Mouse (Mus musculus) gastrocnemius, postnatal 14 days (tissue): Measurements from ENCODE around the gene Cxxc4. TPM values are rescaled to one million over a fixed set of nuclear protein-coding genes. Genes with fewer than 3 reads are reported as not detected.
"Not testable (repeated sequence)": the region's sequence is repeated elsewhere in the genome, so short reads cannot be mapped to it uniquely, and the experiment has no call there.

Source experiments
- DNase-seq: peaks from one replicate; pipeline ENCODE4 v3.0.0; 2021; ENCODE audit warnings: mixed read lengths
- intact Hi-C: fragments of 180-260 bp; cut with DNase I; formaldehyde crosslinking; loops from one replicate; pipeline ENCODE4 v1.15.1; 2025; ENCODE audit warnings: low total_unique reads
- long read RNA-seq, 2 experiments: library from polyadenylated mRNA; stranded (forward); transcript quantifications; one replicate each; pipeline ENCODE4 v2.0.0; 2021
- total RNA-seq, 2 experiments: library from RNA; stranded (reverse); gene quantifications; 2 replicates each; pipeline ENCODE4 v1.2.3; 2021

The Cxxc4 gene
- under 1 TPM; 0.66 to 0.75 TPM for total RNA-seq
- long read RNA-seq, experiment 1: 0 reads
- long read RNA-seq, experiment 2: 0 reads

GRCm38 (mm10) chr3:134236414-134237112, at the start of gene Cxxc4:
Gene Cxxc4, plus strand, starts transcription at chr3:134236484.
- intact Hi-C loops: no loop called here
- DNase-seq: no peak

DNA sequence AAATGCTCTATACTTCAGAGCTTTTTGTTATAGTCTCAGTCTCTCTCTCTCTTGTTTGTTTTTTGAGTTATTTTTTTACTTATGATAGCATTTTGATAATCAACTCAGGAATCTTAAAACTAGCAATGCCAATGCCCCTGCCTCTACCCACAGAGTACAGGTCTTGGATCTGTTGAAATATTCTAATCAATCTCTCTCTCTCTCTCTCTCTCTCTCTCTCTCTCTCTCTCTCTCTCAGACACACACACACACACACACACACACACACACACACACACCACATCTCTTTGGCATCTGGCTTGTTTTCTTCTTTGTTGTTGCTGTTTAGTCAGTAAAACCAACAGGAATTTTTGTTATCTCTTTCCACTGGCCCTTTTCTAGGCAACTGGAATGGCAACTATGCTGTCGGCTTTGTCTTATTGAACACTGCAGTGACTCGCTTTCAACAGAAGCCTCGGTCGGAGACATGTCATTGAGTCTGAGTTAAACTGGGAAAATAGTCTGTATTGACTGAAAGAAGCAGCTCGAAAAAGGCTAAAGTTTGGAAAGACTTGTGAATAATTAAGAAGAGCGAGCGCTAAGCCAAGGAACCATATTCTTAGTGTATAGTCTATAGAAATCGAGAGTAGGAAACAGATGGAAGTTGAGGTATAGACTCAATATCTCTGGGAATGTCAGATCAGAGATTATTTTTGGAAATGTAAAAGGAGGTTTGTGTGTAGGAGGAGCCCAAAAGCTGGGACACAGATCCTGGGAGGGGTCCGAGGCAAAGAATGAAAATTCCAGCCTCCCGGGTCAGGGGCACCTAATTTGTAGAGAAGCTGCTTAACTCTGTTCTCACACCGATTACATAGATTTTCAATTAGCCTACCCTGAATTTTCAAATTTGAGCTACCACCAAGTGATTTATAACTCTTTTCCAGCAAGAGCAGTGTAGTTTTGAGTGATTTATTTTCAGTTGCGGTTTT, 47.0 kb upstream of the Cxxc4 start:
- DNase-seq: no peak
- intact Hi-C loops: no loop called here

GRCm38 (mm10) chr3:134190046-134190445, 46.2 kb upstream of the Cxxc4 start:
- intact Hi-C loops: no loop called here
- DNase-seq: no peak

- DNase-seq: no peak
- intact Hi-C loops: no loop called here
Measured at GRCm38 (mm10) chr3:134199892-134200291, 36.4 kb upstream of the Cxxc4 start.

GRCm38 (mm10) chr3:134206624-134207023, 29.7 kb upstream of the Cxxc4 start:
- intact Hi-C loops: no loop called here
- no peak for DNase-seq

GRCm38 (mm10) chr3:134210950-134211349, 25.3 kb upstream of the Cxxc4 start:
- intact Hi-C loops: no loop called here

GRCm38 (mm10) chr3:134219881-134220280, 16.4 kb upstream of the Cxxc4 start:
- not testable (repeated sequence) for DNase-seq

More at GRCm38 (mm10) chr3:134210950-134211349, 25.3 kb upstream of the Cxxc4 start:
- DNase-seq: no peak

DNA sequence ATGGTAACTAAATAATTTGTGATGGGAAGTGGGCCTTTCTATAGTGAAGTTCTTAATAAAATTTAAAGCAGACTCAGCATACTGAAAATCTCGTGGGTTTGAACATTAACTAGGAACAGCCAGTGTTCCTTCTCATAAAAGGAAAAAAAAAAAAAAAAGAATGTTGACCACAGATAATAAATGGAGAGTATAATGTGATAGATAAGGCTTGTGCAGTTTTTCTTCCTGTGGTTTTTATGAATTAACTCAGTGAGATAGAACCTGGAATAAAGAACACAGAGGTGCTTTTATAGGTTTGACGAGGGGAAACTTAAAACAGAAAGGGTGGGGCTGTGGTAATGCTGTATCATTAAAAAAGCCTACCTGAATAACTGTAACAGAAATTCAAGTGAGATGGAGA, 15.3 kb upstream of the Cxxc4 start:
- intact Hi-C loops: no loop called here
- DNase-seq: no peak

More at GRCm38 (mm10) chr3:134219881-134220280, 16.4 kb upstream of the Cxxc4 start:
- intact Hi-C loops: not testable (repeated sequence)

GRCm38 (mm10) chr3:134222593-134222992, 13.7 kb upstream of the Cxxc4 start:
- intact Hi-C loops: no loop called here

GRCm38 (mm10) chr3:134223956-134224355, 12.3 kb upstream of the Cxxc4 start:
- intact Hi-C loops: no loop called here
- no peak for DNase-seq

More at GRCm38 (mm10) chr3:134222593-134222992, 13.7 kb upstream of the Cxxc4 start:
- no peak for DNase-seq

DNA sequence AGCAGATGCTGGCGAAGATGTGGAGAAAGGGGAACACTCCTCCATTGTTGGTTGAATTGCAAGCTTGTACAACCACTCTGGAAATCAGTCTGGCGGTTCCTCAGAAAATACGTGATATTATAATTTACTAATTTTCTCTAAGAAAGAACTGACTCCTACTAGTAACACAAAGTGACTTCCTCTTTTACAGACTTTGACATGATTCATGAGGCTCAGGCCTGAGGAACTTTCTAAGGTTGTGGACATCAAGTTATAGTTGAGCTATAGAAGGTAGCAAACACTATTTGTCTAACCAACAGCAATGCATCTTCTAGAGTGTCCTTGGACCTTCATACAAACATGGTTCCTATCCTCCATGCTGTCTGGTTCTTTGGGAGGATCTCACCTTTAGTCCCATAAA, 10.4 kb upstream of the Cxxc4 start:
- intact Hi-C loops: no loop called here
- DNase-seq: no peak

DNA sequence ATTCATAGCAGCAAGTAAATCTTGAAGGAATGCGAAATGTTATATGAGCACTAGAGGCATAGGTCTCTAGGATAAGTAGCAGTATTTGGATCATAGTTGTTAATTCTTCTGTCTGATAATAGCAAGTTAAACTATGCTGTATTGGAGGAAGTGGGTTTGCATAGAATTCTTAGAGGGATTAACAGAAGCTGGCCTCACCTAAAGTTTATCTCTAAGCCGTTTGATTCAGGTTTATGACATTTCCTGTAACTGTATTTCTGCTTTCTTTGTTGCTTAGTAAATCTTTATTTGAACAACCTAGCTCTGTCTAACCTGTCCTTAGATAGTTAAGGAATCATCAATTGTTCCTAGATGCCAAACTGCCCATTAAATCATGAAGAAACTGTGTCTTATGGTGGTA, 3.5 kb upstream of the Cxxc4 start:
- intact Hi-C loops: no loop called here
- no peak for DNase-seq

GRCm38 (mm10) chr3:134235491-134236413, 532 bp upstream of the Cxxc4 start:
- intact Hi-C loops: no loop called here
- peak; percentile 48 for DNase-seq

DNA sequence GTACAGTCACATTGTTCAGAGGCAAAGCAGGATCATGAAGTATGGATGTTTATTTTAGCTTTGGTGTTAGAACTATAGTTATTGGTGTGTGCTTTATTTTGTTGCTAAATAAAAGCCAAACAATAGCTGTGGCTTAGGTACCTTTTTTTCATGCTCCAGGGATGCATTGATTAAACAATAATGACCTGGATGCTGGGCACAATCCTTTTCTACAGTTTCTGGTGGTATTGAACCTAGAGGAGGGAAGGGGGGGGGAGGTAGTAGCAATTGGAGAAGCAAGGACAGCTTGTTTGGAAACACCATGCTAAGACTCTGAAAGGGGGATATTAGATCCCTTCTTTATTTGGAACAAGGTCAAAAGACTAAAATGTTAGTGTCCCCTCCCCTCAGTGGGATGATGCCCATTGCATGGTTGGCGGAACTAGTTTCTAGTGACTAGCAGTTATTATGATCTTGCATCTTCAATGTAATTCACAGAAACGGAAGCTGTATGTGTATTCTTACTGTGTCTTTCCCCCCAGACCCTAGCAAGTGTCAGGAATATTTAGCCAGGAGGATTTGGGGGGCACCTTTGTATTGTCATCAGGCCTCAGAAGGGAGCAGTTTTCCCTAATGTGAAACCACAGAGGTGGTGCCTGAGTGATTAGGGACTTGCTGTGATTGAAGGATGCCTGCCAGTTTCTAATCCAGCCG, 975 bp downstream of the Cxxc4 start:
- intact Hi-C loops: no loop called here
- DNase-seq: no peak

GRCm38 (mm10) chr3:134238621-134239310, 2.5 kb downstream of the Cxxc4 start:
- intact Hi-C loops: no loop called here
- no peak for DNase-seq

- intact Hi-C loops: no loop called here
- peak; percentile 23 for DNase-seq
Measured at GRCm38 (mm10) chr3:134239321-134239970, 3.2 kb downstream of the Cxxc4 start.

DNA sequence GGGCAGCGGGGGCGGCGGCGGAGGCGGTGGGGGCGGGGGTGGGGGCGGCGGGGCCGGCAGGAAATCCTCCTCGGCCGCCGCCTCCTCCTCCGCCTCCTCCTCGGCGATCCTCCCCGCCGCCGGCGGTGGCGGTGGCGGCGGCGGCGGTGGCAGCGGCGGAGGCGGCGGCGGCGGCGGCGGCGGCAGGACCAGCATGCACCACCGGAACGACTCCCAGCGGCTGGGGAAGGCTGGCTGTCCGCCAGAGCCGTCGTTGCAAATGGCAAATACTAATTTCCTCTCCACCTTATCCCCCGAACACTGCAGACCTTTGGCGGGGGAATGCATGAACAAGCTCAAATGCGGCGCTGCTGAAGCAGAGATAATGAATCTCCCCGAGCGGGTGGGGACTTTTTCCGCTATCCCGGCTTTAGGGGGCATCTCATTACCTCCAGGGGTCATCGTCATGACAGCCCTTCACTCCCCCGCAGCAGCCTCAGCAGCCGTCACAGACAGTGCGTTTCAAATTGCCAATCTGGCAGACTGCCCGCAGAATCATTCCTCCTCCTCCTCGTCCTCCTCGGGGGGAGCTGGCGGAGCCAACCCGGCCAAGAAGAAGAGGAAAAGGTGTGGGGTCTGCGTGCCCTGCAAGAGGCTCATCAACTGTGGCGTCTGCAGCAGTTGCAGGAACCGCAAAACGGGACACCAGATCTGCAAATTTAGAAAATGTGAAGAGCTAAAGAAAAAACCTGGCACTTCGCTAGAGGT, 3.9 kb downstream of the Cxxc4 start:
- intact Hi-C loops: no loop called here
- DNase-seq: peak; percentile 57
